Mouse (Mus musculus) mouse trophoblast stem cell (cell line): ENCODE measurements around the gene Cntn4.

Experiments used
- in situ Hi-C, 2 experiments: fragments of 300-500 bp; cut with MseI, MboI; formaldehyde crosslinking; loops; 2 replicates in 1 of 2; 3 replicates in 1 of 2; pipeline ENCODE4 v1.15.1; 2025

Gene Cntn4

DNA sequence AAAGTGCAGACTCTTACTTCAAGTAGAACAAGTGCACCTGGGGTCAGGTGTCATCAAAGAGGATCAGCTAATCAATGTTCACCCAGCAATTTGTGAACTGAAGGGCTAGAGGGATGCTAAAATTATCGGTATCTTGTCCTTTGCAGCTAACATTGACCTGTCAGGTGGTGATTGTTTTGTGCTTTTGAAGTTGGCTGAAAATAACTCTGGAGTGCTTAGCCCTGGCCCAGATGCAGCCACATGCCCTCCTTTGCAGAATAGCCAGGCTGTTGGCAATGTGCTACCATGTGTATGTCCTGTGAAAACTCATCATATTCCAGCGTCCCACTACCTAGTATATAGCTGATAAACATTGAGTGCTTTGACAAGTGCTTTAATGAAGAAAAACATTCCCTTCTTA is 786.4 kb downstream of the Cntn4 start:
- in situ Hi-C loops, result no loop called here

- in situ Hi-C loops, result no loop called here
Measured at GRCm38 (mm10) chr6:106465766-106466165, 788.3 kb downstream of the Cntn4 start.

- in situ Hi-C loops, result no loop called here
Measured at GRCm38 (mm10) chr6:106466267-106467029, 789.0 kb downstream of the Cntn4 start.

DNA sequence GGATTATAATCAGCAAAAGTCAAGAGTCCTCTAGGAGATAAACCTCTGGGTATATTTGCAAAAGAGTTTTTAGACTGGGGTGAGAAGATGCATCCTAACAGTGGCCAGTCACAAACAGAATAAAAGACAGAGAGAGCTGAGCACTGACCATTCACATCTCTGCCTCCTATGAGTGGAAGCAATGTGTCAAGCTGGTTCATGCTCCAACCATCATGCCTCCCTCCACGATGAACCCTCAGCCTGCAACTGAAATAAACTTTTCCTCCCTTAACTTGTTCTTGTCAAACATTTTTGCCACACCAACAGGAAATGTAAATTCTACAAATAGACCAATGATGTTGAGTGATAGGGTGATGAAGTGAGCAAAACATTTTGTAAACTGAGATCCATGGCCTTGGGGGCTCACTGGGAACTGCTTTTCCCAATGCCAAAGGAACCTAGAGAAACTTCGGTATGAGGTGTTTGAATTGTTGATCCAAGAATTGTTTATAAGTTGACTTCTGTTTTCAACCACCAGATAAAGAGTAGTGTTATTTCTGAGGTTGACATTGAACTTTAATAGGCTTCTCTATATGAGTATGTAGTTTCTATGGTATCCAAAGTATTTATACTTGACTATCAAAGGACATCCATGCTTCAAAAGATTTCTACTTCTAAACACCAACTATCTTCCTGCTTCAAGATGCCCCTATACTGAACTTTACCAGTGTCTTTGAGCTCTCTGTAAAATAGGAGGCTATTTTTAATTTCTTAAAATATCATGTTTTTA is 794.6 kb downstream of the Cntn4 start:
- in situ Hi-C loops, result no loop called here

- in situ Hi-C loops, result no loop called here
Measured at GRCm38 (mm10) chr6:106473871-106474270, 796.4 kb downstream of the Cntn4 start.

GRCm38 (mm10) chr6:106481533-106481932 is 804.1 kb downstream of the Cntn4 start:
- in situ Hi-C loops, result no loop called here

- in situ Hi-C loops, result no loop called here
Measured at GRCm38 (mm10) chr6:106496303-106496702, 818.8 kb downstream of the Cntn4 start.

DNA sequence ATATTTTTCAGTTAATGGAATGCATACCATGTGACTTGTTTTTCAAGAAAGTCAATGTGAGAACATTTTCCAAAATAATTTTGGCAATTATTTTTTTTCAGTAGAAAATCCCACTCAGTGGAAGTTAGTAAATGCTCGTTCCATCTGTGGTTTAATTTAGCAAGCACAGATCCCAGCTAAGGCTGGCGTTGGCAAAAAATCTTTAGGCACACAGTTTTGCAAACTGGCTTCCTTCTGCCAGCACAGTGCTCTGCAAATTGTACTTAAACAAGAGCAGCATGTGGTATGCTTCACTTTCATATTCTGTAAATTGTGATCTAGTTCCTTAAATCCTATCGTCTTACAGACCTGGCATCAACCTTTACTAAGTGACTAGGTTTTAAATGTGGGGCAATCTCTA is 821.7 kb downstream of the Cntn4 start:
- in situ Hi-C loops, result no loop called here

DNA sequence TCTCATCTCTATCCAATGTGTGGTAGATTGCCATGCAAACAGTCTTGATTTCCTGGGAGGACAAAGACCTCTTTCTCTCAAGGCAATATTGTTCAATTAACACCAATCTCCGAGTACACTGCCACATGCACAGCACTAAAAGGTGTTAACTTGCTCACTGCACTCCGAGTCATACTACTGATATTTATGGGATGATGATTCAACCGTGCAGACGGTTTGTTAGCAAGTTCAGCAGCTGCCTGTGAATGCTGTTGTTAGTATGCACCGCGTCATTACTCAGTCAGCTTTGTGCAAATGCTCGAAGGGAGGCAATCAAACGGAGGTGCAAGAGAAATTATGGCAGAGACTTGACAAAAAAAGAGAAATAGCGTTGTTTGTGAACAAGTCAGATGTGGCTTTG is 826.5 kb downstream of the Cntn4 start:
- in situ Hi-C loops, result no loop called here

DNA sequence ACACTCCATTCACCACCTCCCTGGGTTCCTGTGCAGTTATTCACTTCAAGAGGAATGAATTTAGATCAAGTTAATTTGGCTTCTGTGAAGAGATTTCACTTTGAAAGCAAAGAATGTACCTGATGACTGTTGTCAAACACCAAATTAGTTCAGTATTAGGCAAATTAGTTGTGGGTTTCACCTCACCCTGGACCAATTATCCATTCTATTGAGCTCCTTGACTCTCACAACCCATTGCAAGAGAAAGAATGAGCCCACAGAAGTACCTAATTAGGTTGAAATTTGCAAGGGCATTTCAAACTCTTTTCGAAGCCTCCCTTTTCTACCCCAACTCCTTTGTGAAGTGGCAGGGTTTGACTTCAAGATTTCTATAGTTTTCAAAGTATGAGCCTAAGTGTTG is 842.9 kb downstream of the Cntn4 start:
- in situ Hi-C loops, result no loop called here

GRCm38 (mm10) chr6:106543500-106543899 is 866.0 kb downstream of the Cntn4 start:
- in situ Hi-C loops, result no loop called here

DNA sequence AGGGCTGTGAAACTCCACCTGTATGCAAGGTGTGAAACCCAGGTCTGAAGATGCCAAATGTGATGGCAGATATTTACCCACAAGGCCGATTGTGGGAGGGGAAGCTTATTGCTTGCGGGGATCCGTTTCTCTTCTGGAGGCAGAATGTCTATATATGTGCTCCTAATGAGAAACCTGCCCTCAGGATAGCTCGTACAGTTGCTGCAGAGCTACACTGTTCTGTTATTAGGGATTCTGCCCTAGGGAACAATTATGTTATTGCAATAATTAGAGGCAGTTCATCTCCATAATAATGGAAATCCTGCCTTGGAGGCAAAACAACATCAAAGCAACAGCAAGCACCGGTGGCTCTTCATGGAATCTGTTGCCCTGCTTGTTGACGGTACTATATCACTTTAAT is 884.2 kb downstream of the Cntn4 start:
- in situ Hi-C loops, result no loop called here

DNA sequence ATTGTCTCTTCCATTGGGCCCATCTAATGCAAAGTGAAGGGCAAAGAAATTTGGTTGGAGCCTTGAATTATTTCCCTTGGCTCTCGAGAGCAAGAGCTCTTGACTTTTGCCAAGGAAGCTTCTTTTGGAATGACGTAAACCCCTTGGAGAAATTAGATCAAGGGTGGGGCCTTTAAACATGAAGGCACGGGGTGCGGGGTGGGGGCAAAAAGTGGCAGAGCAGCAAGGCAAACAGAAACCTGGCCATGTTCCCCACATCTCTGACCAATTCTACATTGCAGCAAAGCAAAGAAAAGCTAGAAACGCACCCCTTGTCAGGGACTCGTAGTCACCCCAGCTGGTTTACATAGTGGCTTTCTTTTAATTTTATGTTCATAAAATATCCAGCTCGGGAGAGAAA is 887.9 kb downstream of the Cntn4 start:
- in situ Hi-C loops, result no loop called here

- in situ Hi-C loops, result no loop called here
Measured at GRCm38 (mm10) chr6:106565769-106566459, 888.5 kb downstream of the Cntn4 start.

DNA sequence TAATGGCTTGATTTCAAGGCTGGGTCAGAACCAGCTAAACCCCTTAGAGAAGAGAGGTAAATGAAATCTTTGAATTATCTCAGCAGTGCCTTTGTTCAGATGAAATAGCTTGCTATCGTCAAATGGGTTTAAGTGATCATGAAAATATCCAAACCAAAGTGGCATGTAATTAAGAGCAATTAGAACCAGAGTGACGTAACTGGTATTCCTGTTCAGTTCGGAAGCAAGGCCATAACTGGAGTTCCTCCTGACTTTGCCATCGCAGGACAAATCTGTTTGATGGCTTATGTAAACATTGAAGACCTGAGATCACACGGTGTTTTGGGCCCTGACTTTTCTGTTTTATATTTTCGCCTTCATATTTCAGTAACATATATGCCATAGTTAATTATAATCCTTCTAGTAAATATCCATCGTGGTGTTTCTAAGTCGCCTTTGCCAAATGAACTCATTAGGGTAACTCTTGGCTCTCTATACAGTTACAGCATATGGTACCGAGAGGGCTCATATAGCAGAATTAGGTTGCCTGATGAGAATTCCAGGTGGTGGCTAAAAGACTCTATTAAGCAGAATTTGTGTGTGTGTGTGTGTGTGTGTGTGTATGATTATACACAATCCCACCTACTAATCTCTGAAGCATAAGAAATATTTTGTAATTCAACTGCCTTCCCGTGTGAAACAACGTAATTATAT is 889.6 kb downstream of the Cntn4 start:
- in situ Hi-C loops, result no loop called here

DNA sequence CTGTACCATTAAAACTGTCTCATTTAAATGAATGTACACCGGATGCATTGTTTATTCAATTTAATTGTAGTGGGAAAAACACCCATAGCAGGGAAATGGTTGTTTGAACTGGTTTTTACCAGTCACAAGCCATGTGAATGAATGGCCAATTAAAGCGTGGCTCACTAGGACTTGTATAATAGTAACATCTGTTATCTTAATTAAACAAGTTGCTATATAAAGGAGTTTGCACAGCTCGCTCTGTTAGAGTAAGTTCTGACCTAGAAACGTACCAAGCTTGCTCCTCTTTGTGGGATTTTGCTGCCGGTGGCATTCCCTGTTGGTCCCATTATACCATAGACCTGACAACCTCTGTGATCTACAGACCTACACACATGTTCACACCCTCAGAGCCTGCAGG is 902.7 kb downstream of the Cntn4 start:
- in situ Hi-C loops, result no loop called here

GRCm38 (mm10) chr6:106593756-106594155 is 916.3 kb downstream of the Cntn4 start:
- in situ Hi-C loops, result no loop called here

GRCm38 (mm10) chr6:106617081-106617480 is 939.6 kb downstream of the Cntn4 start:
- in situ Hi-C loops, result no loop called here

GRCm38 (mm10) chr6:106621188-106621749 is 943.8 kb downstream of the Cntn4 start:
- in situ Hi-C loops, result no loop called here

DNA sequence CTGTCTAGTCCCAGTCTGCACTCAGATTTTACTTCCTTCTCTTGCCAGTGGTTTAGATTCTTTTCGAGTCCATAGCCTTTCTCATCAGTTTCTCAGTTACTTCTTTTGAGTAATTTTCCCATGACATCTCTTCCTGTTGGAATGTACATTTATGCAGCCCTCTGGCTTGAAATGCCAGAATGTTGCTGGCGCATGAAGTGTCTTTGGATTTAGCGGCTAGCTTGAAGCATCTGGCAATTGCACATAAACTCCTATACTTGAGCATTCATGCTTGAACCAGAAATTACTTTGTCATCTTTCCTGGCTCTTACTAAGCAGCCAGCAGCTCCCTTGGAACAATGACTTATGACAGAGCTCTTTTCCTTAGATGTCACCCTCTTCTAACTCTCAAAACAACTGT is 965.6 kb downstream of the Cntn4 start:
- in situ Hi-C loops, result no loop called here

GRCm38 (mm10) chr6:106645496-106646211 is 968.2 kb downstream of the Cntn4 start:
- in situ Hi-C loops, result no loop called here
